Comparison of ENCODE assay signal across 10 mouse cellular contexts in the genomic region with DNA sequence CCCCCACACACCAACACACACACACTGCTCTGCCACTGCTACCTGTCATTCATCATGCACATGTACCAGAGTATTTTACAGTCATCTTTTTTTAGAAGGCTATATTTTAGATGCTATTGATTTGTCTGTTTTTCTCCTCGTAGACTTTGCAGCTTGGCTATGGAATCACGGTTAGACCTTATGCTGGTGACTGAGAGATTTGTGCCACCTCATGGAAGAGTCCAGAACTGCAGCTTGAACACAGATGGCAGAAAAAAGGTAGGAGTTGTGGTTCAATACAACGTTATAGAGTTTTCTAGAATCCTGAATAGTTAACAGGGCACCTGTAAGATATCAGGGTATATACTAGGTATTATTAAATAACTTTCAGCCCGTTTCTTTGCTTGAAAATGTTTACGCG. TPM values are rescaled to one million over a fixed set of nuclear protein-coding genes. Genes with fewer than 3 reads are reported as not detected.
A peak's percentile ranks its signal among the peaks of the same experiment; 100 is the strongest.
DNase-seq lines count a peak whose midpoint lies in the region; ATAC-seq lines count a peak whose summit lies in the region.
"Had no signal": no experiment of that assay in that cellular context is flagged by ENCODE, and none has a peak within 500 bp of the region (broad histone marks: within the 10 kb centered on the region; RNA-seq: fewer than 3 reads in every experiment).

No protein-coding gene starts in this region.

- H3K9ac ChIP-seq in midbrain, embryonic 13.5 days (replicated peaks) = no peak overlapping the region
- no peak overlapping the region for H3K9ac ChIP-seq in forebrain, embryonic 13.5 days
- H3K9ac ChIP-seq: embryonic facial prominence, embryonic 13.5 days had no signal

- H3K36me3 ChIP-seq in midbrain, embryonic 10.5 days = no peaks in the 10 kb centered on the region
- no peaks in the 10 kb centered on the region for H3K36me3 ChIP-seq in midbrain, embryonic 13.5 days
- H3K36me3 ChIP-seq in forebrain, embryonic 13.5 days (ENCODE audit: poor library complexity, severe bottlenecking) = no peaks in the 10 kb centered on the region
- H3K36me3 ChIP-seq: embryonic facial prominence, embryonic 13.5 days had no signal

- ATAC-seq in midbrain, embryonic 13.5 days = no peak
- peak; percentile 57 for ATAC-seq in forebrain, embryonic 13.5 days

- no peak overlapping the region for H3K4me3 ChIP-seq in midbrain, embryonic 10.5 days
- no peak overlapping the region for H3K4me3 ChIP-seq in midbrain, embryonic 13.5 days (replicated peaks)
- H3K4me3 ChIP-seq in forebrain, embryonic 13.5 days = no peak overlapping the region
- H3K4me3 ChIP-seq: embryonic facial prominence, embryonic 13.5 days had no signal

- H3K9me3 ChIP-seq in midbrain, embryonic 10.5 days (replicated peaks) = no peaks in the 10 kb centered on the region
- H3K9me3 ChIP-seq in midbrain, embryonic 13.5 days = no peaks in the 10 kb centered on the region
- H3K9me3 ChIP-seq in forebrain, embryonic 13.5 days (replicated peaks) = no peaks in the 10 kb centered on the region
- H3K9me3 ChIP-seq: embryonic facial prominence, embryonic 13.5 days had no signal

- no peak overlapping the region for H3K4me2 ChIP-seq in midbrain, embryonic 13.5 days (replicated peaks)
- H3K4me2 ChIP-seq in forebrain, embryonic 13.5 days = no peak overlapping the region
- H3K4me2 ChIP-seq: embryonic facial prominence, embryonic 13.5 days had no signal

- H3K4me1 ChIP-seq in midbrain, embryonic 10.5 days = peaks cover 11% of the 10 kb centered on the region
- peaks cover 3% of the 10 kb centered on the region; the same call in 1 of the 2 replicates for H3K4me1 ChIP-seq in midbrain, embryonic 13.5 days (replicated peaks)
- peaks cover 4% of the 10 kb centered on the region; the same call in 1 of the 2 replicates for H3K4me1 ChIP-seq in forebrain, embryonic 13.5 days
- H3K4me1 ChIP-seq: embryonic facial prominence, embryonic 13.5 days had no signal

- peak; percentile 22 for DNase-seq in midbrain, embryonic 10.5 days (ENCODE audit: low spot score)
- peak; percentile 82 for DNase-seq in brain, adult 2 months (ENCODE audit: low read depth, low spot score)
- DNase-seq in large intestine, adult 2 months (ENCODE audit: low read depth, low spot score) = peak; percentile 1
- peak; percentile 40 for DNase-seq in lung, postnatal 14 days
- DNase-seq in thymus, postnatal 14 days = peak; percentile 6
- no peak for DNase-seq in natural killer cell, adult 2 months (ENCODE audit: low spot score in 2 of 2)

- WGBS in midbrain, embryonic 10.5 days = 52% methylated on average over 6 of the region's 6 CpGs
- WGBS in midbrain, embryonic 13.5 days = 44% methylated on average over 6 of the region's 6 CpGs
- WGBS in forebrain, embryonic 13.5 days = 41% methylated on average over 6 of the region's 6 CpGs
- 42% methylated on average over 6 of the region's 6 CpGs for WGBS in large intestine, adult 2 months

- peaks cover 36% of the 10 kb centered on the region for H3K27me3 ChIP-seq in midbrain, embryonic 10.5 days (ENCODE audit: low read depth, poor library complexity, severe bottlenecking)
- H3K27me3 ChIP-seq in midbrain, embryonic 13.5 days = peaks cover 15% of the 10 kb centered on the region
- peaks cover 14% of the 10 kb centered on the region; the same call in 1 of the 2 replicates for H3K27me3 ChIP-seq in forebrain, embryonic 13.5 days

- H3K27ac ChIP-seq in midbrain, embryonic 10.5 days (replicated peaks) = no peak overlapping the region
- H3K27ac ChIP-seq in midbrain, embryonic 13.5 days = no peak overlapping the region
- H3K27ac ChIP-seq in forebrain, embryonic 13.5 days = no peak overlapping the region
- H3K27ac ChIP-seq: embryonic facial prominence, embryonic 13.5 days; macrophage had no signal

RNA-seq across cellular contexts. Expression of a gene that starts 22.9 kb away (rescaled TPM):
- not detected in 2 replicates for polyA plus RNA-seq in midbrain, embryonic 10.5 days (2016; fragmentation: Nextera tagmentation; extraction: Ambion mirVana)
- not detected in 2 replicates for polyA plus RNA-seq in midbrain, embryonic 13.5 days (2015; fragmentation: Nextera tagmentation; extraction: Ambion mirVana)
- not detected in 2 replicates for polyA plus RNA-seq in forebrain, embryonic 13.5 days (2015; fragmentation: Nextera tagmentation; extraction: Ambion mirVana)
- polyA plus RNA-seq in large intestine, adult 2 months (2012; rRNA removed) = not detected in 2 replicates
- polyA plus RNA-seq: embryonic facial prominence, embryonic 13.5 days; macrophage had no signal

RNA-seq across cellular contexts. Expression of a gene that starts 30.9 kb away (rescaled TPM):
- polyA plus RNA-seq in midbrain, embryonic 10.5 days (2016; fragmentation: Nextera tagmentation; extraction: Ambion mirVana) = 88.7 and 106 TPM in 2 replicates
- 108 and 121 TPM in 2 replicates for polyA plus RNA-seq in midbrain, embryonic 13.5 days (2015; fragmentation: Nextera tagmentation; extraction: Ambion mirVana)
- 133 and 145 TPM in 2 replicates for polyA plus RNA-seq in forebrain, embryonic 13.5 days (2015; fragmentation: Nextera tagmentation; extraction: Ambion mirVana)
- 0.15 and 2.9 TPM in 2 replicates for polyA plus RNA-seq in large intestine, adult 2 months (2012; rRNA removed)
- polyA plus RNA-seq: macrophage had no signal

RNA-seq across cellular contexts. Expression of a gene that starts 39.9 kb away (rescaled TPM):
- polyA plus RNA-seq in midbrain, embryonic 10.5 days (2016; fragmentation: Nextera tagmentation; extraction: Ambion mirVana) = 303 and 318 TPM in 2 replicates
- polyA plus RNA-seq in midbrain, embryonic 13.5 days (2015; fragmentation: Nextera tagmentation; extraction: Ambion mirVana) = 586 and 639 TPM in 2 replicates
- polyA plus RNA-seq in forebrain, embryonic 13.5 days (2015; fragmentation: Nextera tagmentation; extraction: Ambion mirVana) = 511 and 538 TPM in 2 replicates
- polyA plus RNA-seq in large intestine, adult 2 months (2012; rRNA removed) = 1.6 and 2.2 TPM in 2 replicates
- polyA plus RNA-seq: macrophage had no signal

Comparison
In these comparisons a context has a peak if more than half of its experiments do, and no peak if none do; other contexts are left out.
1. DNase-seq: peak in midbrain, embryonic 10.5 days (single experiment), brain, adult 2 months (single experiment), large intestine, adult 2 months (single experiment), lung, postnatal 14 days (single experiment) and thymus, postnatal 14 days (single experiment); none in natural killer cell, adult 2 months (0 of 2).
2. RNA of a gene that starts 30.9 kb away (polyA plus RNA-seq): 133 to 145 TPM in forebrain, embryonic 13.5 days, 108 to 121 TPM in midbrain, embryonic 13.5 days and 88.7 to 106 TPM in midbrain, embryonic 10.5 days; 0.15 to 2.9 TPM in large intestine, adult 2 months; every median in the first group is over 10 times any median in the second.
3. RNA of a gene that starts 39.9 kb away (polyA plus RNA-seq): 586 to 639 TPM in midbrain, embryonic 13.5 days, 511 to 538 TPM in forebrain, embryonic 13.5 days and 303 to 318 TPM in midbrain, embryonic 10.5 days; 1.6 to 2.2 TPM in large intestine, adult 2 months; every median in the first group is over 10 times any median in the second.